Mouse (Mus musculus) CH12F3 (cell line): ENCODE results near the gene Tpk1.

Experiments used
- in situ Hi-C: fragments of 300-500 bp; cut with MboI; formaldehyde crosslinking; loops from 2 replicates; pipeline ENCODE4 v1.14.3; 2020; ENCODE audit warnings: low sequenced_read_pairs

The Tpk1 gene

DNA sequence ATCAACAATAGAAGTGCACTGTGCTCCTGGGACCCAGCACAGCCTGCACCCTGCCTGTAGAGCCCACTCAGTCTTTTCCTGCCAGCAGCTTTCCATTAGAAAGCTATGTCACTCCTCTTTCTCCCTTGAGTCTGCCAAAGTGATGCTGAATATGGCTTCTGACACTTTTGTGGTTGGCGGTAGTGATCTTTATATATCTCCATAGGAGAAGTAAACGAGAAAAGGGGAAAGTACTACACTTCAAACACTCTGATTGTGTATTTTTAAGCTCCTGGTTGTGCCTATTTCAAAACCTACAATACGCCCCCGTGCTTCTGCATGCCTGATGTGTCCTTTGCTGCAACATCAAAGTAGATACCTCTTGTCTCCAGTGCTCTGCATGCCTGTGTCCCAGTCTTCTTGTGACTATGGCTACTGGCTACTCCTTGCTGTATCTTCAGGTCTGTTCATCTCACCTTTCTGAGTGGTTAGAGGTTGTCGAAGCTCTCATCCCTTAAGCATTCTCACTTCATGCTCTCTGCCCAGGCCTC, 302.7 kb downstream of the Tpk1 start:
- in situ Hi-C loops, result no loop called here

DNA sequence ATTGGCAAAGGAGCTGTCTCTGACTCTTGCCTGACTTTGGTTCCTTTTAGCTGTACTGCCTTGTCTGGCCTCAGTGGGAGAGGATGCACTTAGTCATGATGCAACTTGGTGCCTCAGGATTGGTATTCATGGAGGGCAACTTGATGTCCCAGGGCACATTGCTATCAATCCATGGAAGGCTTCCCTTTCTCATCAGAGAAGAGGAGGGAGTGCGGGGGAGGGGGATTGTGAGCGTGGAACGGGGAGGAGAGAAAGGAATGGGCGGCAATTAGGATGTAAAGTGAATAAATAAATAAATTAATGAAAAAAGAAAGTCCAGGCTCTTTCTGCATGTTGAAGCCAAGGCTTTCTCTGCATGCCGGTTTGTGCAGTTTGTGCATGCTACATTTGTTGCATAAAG, 304.8 kb downstream of the Tpk1 start:
- in situ Hi-C loops, result no loop called here

DNA sequence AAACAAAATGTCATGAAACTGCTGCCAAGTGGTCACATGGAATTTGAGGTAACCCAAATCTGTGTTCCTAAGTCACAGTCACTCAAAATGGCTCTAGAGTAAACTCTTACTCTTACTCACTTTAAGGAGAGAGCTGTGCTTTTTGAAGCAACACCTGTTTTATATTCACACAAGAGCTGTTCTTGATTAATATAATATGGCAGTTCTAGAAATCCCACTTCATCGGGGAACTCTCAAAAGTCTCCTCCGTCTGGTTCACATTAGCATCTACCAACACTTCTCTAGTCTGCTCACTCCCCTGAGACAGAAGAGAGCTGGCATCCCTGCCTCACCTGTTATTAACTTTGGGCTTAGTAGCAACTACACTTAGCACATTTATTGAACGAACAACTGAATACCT, 305.9 kb downstream of the Tpk1 start:
- in situ Hi-C loops, result no loop called here

DNA sequence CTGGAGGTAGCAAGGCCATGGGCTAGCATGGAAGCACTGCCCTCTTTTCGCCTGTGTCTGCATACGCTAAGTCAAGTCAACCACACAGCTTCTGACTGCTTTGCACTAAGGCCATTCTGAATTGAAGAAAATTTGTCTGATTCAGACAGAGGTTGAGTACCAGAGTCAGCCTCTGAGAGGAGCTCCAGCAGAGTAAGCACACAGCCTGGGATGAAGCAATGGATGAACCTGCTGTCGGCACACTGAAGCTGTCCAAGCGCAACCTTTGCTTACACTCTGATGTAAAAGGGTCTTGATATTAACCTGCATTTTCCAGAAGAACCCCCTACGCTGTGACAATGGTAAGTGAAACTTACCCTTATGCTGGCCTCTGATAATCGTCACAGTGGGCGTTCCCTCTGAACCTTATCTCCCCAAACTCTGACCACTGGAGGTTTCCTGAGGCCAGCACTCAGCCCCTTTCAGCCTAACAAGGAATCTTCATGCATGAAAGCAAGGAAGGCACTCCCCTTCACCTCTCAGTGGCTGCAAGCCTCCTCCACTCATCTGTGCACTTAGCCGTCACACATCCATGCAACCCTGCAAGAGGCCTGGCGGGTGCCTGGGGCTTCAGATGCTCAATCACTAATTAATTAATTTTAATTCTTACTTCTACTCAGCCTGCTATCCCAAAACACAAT, 311.4 kb downstream of the Tpk1 start:
- in situ Hi-C loops, result no loop called here

DNA sequence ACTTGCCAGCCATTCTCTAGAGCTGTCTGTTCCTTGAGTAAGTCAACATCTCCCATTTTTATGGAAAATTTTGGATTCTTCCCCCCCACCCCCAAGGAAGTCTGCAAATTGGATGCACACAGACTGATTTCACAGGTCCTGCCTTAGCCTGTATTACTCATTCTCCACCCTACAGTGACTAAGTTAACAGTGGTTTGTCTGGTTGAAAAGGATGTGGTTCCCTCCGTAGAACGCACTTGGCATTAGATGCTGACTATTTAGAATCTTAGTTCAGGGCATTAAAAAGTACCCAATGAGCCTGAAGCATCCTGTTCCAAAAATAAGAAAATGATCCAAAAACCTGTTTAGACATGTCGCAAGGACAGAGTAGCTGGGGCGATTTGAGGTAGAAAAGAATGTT, 312.6 kb downstream of the Tpk1 start:
- in situ Hi-C loops, result no loop called here

DNA sequence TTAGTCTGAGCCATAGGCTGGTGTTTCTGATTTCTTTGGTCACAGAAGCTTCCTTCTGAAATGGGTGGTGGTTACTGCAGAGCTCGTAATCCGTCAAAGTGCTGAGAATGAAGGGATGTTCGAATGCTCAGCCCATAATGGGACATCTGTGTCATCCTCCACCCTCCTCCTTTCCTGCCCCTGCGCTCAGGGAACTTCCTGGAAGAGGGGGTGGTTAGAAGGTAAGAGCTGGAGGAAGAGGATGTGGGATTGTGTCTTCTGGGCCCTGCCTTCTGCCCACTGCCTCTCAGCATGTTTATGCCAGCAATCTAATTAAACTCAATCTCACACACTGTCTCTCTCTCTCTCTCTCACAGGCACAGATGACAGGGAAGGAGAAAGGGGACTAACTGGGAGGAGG, 317.0 kb downstream of the Tpk1 start:
- in situ Hi-C loops, result no loop called here

DNA sequence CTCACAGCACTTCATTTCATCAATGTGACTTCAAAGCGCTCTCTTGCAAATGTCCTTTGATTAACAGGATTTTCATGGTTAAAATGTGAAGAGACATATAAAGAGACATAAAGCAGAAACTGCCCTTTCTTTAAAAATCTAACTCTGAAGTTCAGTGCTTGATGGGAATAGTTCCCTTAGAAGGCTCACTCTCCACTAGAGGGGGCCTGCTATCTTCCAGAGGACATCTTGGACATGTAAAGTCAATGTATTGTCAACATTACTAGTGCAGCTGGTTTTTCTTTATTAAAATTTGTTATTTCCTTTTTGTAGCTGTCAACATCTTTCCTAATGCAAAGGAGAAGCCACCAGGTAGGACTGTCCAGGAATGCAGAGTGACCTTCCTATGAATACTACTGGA, 318.4 kb downstream of the Tpk1 start:
- in situ Hi-C loops, result no loop called here

DNA sequence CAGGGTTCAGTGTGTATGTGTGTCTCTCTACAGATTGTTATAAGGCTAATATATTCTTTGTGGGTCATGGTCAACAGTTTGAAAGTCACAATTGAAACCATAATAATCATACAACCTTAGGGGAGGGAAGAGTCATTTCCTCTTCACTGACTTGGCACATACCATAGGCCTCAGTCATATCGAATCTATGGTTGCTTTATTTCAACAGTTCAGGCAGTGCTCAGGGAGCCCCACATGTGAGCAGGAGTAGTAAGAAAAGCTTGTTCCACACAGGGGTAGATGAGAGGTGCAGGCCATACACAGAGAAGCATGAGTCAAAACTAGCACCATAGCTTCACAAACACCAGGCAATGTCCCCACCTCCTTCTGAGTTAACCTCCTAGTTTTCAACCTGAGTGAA, 323.1 kb downstream of the Tpk1 start:
- in situ Hi-C loops, result no loop called here

DNA sequence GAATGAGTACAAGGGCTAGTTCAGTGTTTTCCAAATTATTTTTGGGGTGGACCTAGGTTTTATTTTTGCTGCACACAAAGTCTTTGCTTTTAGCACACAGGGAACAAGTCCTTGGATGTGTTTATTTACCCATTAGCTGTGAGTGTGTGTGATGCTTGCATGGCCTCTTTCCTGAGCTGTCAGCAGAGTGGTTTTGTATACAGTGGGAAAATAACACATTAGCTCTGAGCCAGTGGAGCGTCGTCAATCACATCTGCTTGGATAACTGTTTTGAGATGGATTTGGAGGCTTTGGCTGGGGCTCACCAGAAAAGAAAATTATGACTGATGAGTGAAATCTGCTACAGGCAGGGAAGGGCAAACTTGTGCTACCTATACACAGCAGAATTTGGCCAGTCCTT, 323.7 kb downstream of the Tpk1 start:
- in situ Hi-C loops, result no loop called here

DNA sequence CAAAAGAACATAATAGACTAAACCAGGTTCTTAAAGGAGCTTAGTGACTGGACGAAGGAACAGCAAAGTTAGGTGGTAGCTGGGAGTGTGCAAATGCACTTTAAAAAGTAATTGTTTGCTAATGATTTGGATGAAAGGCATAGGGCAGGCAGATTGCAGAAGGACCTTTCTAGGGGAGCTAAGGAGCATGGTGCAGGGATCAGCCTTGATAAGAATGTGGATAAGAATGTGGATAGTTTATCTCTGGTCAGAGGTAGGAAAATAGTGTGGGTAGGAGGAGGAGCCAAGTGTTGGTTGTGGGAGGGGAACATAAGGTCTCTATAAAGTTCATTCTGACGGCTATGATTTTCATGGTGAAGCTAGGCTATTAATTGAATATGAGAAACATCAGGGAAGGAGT, 327.3 kb downstream of the Tpk1 start:
- in situ Hi-C loops, result no loop called here

DNA sequence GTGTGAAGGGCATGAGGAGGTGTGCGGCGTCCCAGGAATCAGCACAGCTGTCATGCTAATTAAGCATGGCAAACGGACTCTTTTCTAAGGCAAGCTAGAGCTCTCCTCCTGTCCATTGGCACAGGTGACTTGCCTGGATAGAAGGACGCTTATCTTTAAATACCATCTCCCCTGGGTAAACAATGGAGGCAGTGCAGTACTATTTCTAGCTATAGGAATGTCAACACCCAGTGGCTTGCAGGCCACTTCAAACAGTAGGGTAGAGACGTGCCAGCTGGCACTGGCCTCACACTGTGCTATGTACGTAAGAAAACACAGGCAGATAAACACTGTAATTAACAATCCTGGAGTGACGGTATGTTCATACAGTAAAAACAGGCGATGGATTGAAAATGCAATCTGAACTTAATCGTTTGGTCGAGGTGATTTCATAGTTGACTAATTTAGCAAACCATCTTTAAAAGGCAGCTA, 328.6 kb downstream of the Tpk1 start:
- in situ Hi-C loops, result no loop called here

DNA sequence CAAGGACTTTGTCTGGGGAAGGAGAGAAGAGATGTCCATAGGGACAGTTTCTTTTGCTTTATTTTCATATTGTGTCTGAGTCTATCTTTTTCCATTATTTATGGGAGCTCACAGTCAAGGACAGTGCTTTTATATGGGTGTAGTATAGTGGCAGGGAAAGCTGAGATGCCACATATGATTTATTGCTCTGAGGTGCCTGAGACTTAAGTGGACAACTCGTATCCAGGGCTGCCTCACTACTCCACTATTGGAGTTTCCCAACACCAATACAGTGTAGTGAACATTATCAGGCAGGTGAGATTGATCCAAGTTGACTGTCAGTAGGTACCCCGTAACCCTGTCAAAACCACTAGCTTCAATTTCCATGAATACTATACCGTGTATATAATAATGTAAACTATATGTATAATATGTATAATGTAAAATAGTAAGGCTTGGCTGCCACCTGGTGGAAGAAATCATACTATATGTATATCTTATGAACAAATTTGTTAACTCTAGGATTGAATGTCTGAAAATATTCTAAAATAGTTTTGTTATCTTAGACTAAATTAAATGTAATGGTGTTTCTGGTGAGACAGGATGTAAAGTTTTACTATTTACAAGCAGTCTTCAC, 330.4 kb downstream of the Tpk1 start:
- in situ Hi-C loops, result no loop called here

DNA sequence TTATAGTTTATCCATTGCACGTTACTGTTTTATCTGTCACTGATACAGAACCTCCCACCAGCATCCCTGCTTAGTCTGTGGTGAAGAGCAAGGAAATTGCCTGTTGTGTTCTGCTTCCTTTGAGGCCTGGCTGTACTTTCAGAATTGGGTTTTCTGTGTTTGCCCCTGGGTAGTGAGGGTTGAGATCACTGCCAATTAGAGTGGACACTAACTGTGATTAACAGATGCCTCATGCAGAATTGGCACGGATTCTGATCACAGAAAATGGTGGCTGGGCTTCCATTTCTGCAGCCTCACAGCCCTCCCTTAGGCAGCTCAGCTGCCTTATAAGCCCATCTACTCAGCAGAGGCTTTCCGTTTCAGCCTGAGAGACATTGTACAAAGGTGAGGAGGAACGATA, 332.6 kb downstream of the Tpk1 start:
- in situ Hi-C loops, result no loop called here

DNA sequence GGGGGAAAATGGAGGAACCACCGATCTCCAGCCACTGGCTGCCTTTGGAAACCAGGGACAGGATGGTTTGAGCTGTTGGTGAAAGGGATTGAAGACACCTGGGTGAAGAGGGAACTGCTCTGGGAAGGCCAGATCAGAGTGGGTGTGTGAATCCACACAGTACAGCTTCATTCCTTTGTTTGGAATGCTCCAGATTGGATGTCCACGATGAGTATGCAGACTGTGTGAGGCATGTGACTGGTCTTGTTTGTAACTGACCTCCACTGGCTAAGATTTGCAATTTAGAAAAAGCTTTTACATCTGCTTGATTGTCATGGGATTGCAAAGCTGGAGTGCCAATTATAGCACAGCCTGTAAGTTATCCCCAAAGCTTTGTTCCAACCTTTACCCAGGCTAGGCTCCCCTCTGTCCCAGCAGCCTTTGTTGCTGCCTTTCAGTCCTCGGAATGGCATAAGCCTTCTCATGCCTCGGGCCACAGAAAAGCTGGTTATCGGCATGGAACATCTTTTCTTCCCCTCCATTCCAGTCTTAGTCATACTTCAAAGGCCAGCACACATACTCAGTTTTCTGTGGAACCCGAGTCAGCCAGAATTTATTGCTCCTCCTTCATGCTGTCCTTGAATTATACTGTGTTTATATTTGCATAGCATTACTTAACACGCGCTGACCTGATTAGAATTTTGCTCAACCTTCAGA, 353.0 kb downstream of the Tpk1 start:
- in situ Hi-C loops, result no loop called here

DNA sequence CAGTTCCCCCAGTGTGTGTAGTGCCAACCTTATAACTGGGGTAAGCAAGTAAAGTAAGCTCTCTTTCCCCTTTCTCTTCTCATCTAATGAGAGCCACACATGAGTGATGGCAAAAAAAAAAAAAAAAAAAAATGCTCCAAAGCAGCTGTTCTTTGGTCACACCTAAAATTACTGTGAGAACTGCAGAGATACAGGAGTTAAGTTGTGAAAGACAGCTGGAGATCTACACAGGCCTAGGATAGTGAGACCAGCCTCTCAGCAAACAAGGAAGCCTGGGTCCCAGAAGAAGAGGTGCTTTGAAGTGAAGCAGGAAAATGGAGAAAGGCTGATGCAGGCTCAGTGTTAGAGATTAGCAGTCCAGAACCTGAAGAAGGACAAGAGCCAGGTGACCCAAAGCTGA, 353.5 kb downstream of the Tpk1 start:
- in situ Hi-C loops, result no loop called here

DNA sequence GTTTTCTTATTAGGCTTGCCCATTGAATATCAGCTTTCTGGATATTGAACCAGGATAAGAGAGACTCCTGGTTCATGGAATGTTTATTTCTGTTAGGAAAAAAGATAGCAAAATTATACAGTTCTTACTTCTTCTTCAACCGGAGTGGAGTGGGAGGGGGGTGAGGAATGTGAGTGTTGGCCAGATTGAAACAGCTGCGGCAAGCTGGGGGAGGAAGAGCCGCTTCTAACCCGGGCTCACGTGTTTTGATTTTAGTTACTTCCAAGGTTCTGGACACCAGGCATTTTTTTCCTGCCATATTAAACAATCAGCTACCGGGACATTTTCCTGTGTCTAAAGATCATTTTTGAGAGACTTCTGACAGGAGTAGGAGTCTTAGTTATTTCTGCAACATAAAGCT, 356.0 kb downstream of the Tpk1 start:
- in situ Hi-C loops, result no loop called here

DNA sequence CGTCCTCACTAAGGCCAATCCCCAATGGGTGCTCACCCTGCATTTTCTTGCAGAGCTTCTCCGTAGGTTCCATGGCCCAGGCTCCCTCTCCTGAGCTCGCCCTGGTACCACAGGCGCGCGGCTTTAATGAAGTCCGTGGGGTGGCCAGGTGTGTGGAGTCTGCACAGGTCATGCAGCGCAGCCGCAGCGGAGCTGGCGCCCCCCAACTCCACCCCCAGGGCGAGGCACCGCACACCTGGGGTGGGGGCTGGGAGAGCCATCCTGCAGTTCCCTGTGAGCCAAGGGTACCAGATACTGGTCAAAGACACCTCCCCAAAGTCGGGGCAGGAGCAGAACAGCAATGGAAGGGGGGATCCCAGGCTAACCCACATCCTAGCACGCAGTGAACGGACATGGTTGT, 356.6 kb downstream of the Tpk1 start, which contains the start of gene Nobox:
Gene Nobox (minus strand): TSS at position 101 of the 400 bp plus-strand sequence.
- in situ Hi-C loops, result no loop called here

DNA sequence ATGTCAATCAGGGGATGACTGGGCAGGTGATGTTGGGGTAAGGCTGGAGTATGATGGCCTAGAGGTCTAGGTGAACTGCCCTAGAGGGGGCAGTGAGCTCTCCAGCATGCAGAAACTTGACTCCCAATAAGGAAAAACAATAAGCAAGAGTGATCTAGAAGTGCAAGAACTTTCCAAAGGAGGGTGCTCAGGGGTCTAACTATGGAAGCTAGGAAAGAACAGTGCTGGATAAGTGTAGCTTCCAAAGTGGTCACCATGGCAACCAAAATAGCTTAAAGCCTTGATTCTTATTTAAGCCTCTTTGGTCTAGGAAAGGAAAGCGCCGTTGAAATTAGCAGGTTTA, 368.6 kb downstream of the Tpk1 start:
- in situ Hi-C loops, result no loop called here

DNA sequence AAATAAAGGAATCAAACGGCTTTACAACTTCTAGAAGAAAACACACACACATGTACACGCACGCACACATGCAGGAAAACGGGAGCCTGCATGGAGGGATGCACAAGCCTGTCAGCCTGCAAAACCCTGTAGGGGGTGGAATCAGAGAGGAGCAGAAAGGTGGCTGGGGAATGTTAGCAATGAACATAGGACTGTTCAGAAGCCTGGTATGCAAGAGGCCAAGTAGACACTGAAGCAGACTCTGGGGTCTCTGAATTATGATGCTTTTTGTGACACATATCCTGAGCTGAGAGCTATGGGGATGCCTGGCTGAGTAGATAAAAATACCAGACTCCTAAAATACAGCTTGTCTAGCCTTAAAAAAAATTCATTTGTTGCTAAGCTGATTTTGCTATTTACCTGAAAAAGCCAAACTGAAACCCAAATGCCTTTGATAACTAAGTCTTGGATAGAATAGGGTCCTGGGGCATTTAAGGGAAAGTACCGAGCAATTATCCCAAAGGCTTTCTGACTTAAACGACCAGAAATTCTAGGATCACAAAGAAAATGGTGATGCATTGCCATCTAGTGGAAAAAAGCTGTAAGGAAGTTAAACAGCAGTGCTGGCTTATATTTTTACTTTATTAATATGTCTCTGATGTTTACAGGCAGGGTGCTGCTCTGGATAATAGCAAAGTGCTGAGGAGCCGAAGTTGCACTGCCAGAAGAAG, 369.1 kb downstream of the Tpk1 start:
- in situ Hi-C loops, result no loop called here

DNA sequence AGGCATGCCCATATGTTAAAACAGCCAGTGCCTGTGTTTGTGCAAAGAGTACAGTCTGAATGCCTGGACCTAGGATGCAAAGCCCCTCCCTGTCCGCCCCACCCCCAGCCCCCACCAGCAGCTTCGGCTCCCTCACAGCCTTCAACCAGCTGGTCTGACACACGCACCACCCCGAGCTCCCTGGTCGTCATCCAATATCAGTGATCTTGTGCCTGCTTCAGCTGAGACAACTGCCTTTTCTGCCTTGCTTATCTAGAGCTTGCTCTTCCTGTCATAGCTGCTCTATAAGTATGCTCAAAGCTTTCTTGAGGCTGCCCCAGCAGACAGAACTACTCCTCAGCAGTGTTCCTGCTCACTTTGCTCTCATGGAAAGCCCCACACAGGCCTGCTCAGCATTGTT, 370.2 kb downstream of the Tpk1 start:
- in situ Hi-C loops, result no loop called here
